Mouse (Mus musculus) gastrocnemius, postnatal 25 days (tissue): ENCODE data around the gene Olfr126. TPM values are rescaled to one million over a fixed set of nuclear protein-coding genes. Genes with fewer than 3 reads are reported as not detected.

Source experiments
- DNase-seq: peaks from one replicate; pipeline ENCODE4 v3.0.0; 2022
- long read RNA-seq, 2 experiments: library from polyadenylated mRNA; stranded (forward); transcript quantifications; one replicate each; pipeline ENCODE4 v2.0.0; 2021
- total RNA-seq, 2 experiments: library from RNA; stranded (reverse); gene quantifications; 1 replicate in 1 of 2; 2 replicates in 1 of 2; pipeline ENCODE4 v1.2.3; 2021

Olfr126 gene
- not detected for total RNA-seq
- long read RNA-seq, experiment 1 = 0 reads
- long read RNA-seq, experiment 2 = 0 reads

DNA sequence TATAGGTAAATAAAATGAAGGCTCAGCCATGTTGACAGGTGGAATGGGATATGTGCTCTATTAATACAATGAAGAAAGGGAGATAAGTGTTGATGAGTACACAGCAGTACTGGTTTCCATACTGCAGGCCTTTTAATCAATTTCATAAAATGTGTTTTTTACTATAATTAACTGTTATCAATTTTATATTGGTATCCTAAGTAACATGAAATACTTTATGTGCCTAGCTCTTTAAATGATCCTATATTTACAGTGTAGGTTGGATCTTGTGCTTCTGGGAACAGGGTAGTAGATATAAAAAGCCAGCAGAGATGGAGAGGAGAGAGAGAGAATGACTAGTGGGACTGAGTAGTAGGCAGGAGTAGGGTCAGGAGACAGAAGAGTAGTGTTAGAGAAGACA is at the start of gene Olfr126:
TSS of gene Olfr126 (plus strand) at position 301 of the 400 bp plus-strand sequence.
- no peak for DNase-seq

DNA sequence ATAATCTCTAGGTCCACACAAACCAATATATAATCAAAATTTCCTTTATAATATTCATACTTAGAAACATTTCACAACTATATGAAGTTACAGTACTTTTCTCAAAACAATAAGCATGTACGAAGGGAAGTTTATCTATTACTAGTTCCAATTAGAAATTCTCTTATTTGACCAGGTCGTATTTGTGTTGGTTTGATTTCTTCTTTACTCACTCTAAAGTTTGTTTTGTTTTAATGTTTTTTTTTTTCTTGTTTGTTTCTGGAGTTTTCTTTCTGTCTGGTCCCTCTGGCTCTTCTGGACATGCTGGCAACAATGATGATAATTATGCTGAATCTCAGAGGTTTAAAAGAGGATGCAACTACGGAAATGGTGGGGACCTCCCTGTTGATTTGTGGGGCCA is 47.7 kb upstream of the Olfr126 start, which contains the start of gene Olfr124:
TSS of gene Olfr124 (plus strand) at position 301 of the 400 bp plus-strand sequence.
- DNase-seq = no peak

DNA sequence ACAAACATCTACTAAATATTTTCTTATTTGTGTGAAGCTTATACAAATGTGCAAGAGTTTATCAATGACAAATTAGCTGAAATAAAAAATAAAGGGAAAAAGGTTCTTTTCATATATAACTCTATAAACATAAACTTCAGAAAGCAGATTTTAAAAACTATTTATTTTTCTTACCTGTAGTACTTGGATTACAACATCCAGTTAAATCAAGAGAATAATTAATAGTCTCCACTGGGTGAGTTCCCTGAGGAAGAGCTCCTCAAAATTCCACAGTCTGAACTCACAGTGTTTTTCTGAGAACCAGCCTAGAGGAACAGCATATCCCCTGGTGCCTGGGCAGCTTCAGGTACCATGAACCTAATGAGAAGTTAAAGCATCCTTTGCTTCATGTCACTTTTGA is 14.6 kb upstream of the Olfr126 start, which contains the start of gene Olfr125:
TSS of gene Olfr125 (plus strand) at position 301 of the 400 bp plus-strand sequence.
- no peak for DNase-seq

DNA sequence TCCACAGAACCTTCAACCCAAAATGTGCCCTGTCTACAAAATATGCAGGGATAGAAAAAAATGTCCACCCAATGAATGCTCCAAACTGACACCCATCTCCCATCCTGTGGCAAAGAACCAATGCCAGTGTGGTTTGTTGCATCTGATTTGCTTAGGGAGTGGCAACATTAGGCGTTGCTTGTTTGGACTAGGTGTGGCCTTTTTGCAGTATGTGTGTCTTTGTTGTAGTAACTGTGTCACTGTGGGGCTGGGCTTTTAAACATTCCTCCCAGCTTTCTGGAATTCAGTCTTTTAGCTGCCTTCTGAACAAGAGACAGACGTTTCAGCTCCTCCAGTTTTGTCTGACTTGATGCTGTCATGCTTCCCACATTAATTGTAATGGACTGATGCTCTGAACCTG is 16.6 kb downstream of the Olfr126 start:
- DNase-seq = no peak

DNA sequence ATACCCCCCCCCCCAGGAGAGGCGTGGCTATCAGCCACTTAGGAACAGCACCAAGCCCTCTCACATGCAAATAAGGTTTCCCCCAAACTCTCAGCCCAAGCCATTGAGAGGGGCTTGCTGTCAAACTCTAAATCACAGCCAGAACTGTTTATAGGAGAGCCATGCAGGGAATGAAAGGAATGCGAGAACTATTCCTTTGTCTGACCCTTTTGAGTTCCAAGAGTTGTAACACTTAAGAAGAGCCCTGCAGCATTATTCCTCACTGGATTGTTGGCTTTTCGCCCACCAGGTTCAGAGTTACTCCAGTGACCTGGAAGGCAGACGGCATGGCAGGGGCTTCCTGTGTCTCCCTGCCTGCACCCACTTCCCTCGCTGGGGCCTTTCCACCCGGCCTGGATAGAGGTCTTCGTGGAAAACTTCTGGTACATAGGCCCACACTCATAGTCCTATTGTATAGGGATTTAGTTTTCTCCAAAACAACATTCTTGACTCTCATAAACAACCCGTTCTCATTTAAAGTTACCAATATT is 22.5 kb downstream of the Olfr126 start:
- DNase-seq = no peak

DNA sequence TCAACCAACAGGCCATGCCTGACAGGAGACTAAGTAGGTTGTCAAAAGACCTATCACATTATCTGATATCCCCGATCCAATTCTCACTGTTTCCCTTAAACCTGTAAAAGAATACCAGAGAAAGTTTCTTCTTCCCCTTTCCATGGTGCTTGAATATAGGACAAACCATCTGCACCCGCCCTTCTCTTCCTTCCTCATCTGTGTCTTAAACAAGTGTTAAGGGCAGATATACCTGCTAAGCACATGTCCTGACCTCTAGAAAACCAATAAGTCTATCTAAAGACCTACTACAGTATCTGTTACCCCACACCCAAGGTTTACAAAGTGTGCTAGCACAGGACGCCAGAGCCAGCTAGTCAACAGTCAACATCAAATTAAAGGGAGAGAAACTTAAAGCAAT is 26.5 kb downstream of the Olfr126 start:
- no peak for DNase-seq

DNA sequence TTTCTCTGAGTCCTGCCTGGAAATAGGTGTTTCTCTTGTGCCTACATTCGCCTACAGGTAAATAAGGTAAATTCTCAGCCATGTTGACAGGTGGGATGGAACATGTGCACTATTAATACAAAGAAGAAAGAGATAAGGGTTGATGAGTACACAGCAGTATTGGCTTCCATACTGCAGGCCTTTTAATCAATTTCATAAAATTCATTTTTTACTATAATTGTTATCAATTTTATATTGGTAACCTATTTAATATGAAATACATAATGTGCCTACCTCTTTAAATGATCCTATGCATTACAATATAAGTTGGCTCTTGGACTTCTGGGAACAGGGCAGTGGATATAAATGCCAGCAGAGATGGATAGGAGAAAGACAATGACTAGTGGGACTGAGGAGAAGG is 52.9 kb downstream of the Olfr126 start, which contains the start of gene Olfr127:
TSS of gene Olfr127 (plus strand) at position 301 of the 400 bp plus-strand sequence.
- DNase-seq = no peak

Other genes with a start within 250 kb of the Olfr126 start
- not detected for gene Olfr115, start 220.4 kb upstream of the Olfr126 start, total RNA-seq
- gene Olfr116, start 220.3 kb upstream of the Olfr126 start, total RNA-seq = not detected
- not detected for gene Olfr117, start 183.7 kb upstream of the Olfr126 start, total RNA-seq
- gene Olfr118, start 180.5 kb upstream of the Olfr126 start, total RNA-seq = not detected
- not detected for gene Olfr119, start 150.9 kb upstream of the Olfr126 start, total RNA-seq
- gene Olfr120, start 125.7 kb upstream of the Olfr126 start, total RNA-seq = not detected
- not detected for gene Olfr121, start 98.6 kb upstream of the Olfr126 start, total RNA-seq
- not detected for gene Olfr122, start 78.9 kb upstream of the Olfr126 start, total RNA-seq
- gene Olfr123, start 54.0 kb upstream of the Olfr126 start, total RNA-seq = not detected
- gene Olfr124, start 47.6 kb upstream of the Olfr126 start, total RNA-seq = not detected
- gene Olfr125, start 14.5 kb upstream of the Olfr126 start, total RNA-seq = not detected
- not detected for gene Olfr127, start 53.0 kb downstream of the Olfr126 start, total RNA-seq
- gene Olfr128, start 73.1 kb downstream of the Olfr126 start, total RNA-seq = not detected
- gene Olfr761, start 105.6 kb downstream of the Olfr126 start, total RNA-seq = not detected
- gene Olfr129, start 212.6 kb downstream of the Olfr126 start, total RNA-seq = not detected
- not detected for gene Olfr130, start 216.4 kb downstream of the Olfr126 start, total RNA-seq
- gene Olfr131, start 241.2 kb downstream of the Olfr126 start, total RNA-seq = not detected